Mouse (Mus musculus) neural tube, embryonic 14.5 days (tissue): Measurements from ENCODE around the gene Psma6. TPM values are rescaled to one million over a fixed set of nuclear protein-coding genes. Genes with fewer than 3 reads are reported as not detected.

Experiments used
- ATAC-seq: fragments of 200-750 bp; cut with Nextera tagmentation; 2 replicates; pipeline ENCODE4 v1.8.0; 2017; ENCODE audit warnings: low read depth, mild to moderate bottlenecking, moderate TSS enrichment, moderate library complexity
- H3K27ac ChIP-seq: fragments of 300-500 bp; sonication (generic); 2 replicates; pipeline ENCODE4 v1.5.1; 2014; ENCODE audit warnings: low read depth, mild to moderate bottlenecking, control low read depth, low read length, moderate library complexity, mixed read lengths
- H3K27me3 ChIP-seq: fragments of 300-500 bp; sonication (generic); 2 replicates; pipeline ENCODE4 v1.6.1; 2014; ENCODE audit warnings: low read length; ENCODE audit not compliant: control insufficient read depth, insufficient read depth
- H3K36me3 ChIP-seq: fragments of 300-500 bp; sonication (generic); 2 replicates; pipeline ENCODE4 v1.6.1; 2014; ENCODE audit warnings: low read length, mixed read lengths; ENCODE audit not compliant: control insufficient read depth, insufficient read depth
- H3K4me1 ChIP-seq: fragments of 300-500 bp; sonication (generic); 2 replicates; pipeline ENCODE4 v1.6.1; 2014; ENCODE audit warnings: low read length; ENCODE audit not compliant: control insufficient read depth, insufficient read depth
- H3K4me2 ChIP-seq: fragments of 300-500 bp; sonication (generic); 2 replicates; pipeline ENCODE4 v1.6.1; 2014; ENCODE audit warnings: mild to moderate bottlenecking, low read depth, low read length, control low read depth
- H3K4me3 ChIP-seq: fragments of 300-500 bp; sonication (generic); 2 replicates; pipeline ENCODE4 v1.5.1; 2014; ENCODE audit warnings: low read depth, low read length, control low read depth, mixed read lengths
- H3K9ac ChIP-seq: fragments of 300-500 bp; sonication (generic); replicated peaks from 2 replicates; pipeline ENCODE4 v1.6.1; 2014; ENCODE audit warnings: low read depth, mild to moderate bottlenecking, control low read depth, low read length, mixed read lengths
- H3K9me3 ChIP-seq: fragments of 300-500 bp; sonication (generic); 2 replicates; pipeline ENCODE4 v1.6.1; 2016; ENCODE audit warnings: low read length; ENCODE audit not compliant: control insufficient read depth
- WGBS: fragments of 180-500 bp; shearing (Covaris S2); extraction: QIAGEN DNeasy Blood & Tissue Kit; methylation state at CpG from one replicate; pipeline ENCODE4 v1.1.7; 2014; 5-methylcytosine and 5-hydroxymethylcytosine counted together
- polyA plus RNA-seq: library from polyadenylated mRNA; unstranded; fragments of >200 nt; fragmentation: Nextera tagmentation; extraction: Ambion mirVana; gene quantifications from 2 replicates; pipeline ENCODE4 v1.2.1, GENCODE M21; 2014

The Psma6 gene
- polyA plus RNA-seq, 1 experiment from 2014 or later = 439 TPM

- H3K27me3 ChIP-seq = no peaks in the 10 kb centered on the region
- peak overlapping the region; percentile 95 for H3K4me2 ChIP-seq
- peak overlapping the region; percentile 99 for H3K4me3 ChIP-seq
- peaks cover 10% of the 10 kb centered on the region for H3K4me1 ChIP-seq
- no peaks in the 10 kb centered on the region for H3K36me3 ChIP-seq
- ATAC-seq = peak; percentile 54; the same call in 1 of the 2 replicates
- H3K27ac ChIP-seq = peak overlapping the region; percentile 92
- 2% methylated on average over 20 of the region's 20 CpGs for WGBS
- H3K9ac ChIP-seq = peak overlapping the region; percentile 87
- H3K9me3 ChIP-seq = no peaks in the 10 kb centered on the region
Measured at GRCm38 (mm10) chr12:55399128-55399677, 15.2 kb downstream of the Psma6 start.

GRCm38 (mm10) chr12:55407888-55408287, 23.9 kb downstream of the Psma6 start:
- 90% methylated on average over 5 of the region's 5 CpGs for WGBS
- no peak overlapping the region for H3K4me2 ChIP-seq
- H3K36me3 ChIP-seq = peaks cover 21% of the 10 kb centered on the region
- H3K9ac ChIP-seq = no peak overlapping the region
- H3K4me3 ChIP-seq = no peak overlapping the region
- no peaks in the 10 kb centered on the region for H3K27me3 ChIP-seq
- no peak for ATAC-seq
- no peak overlapping the region for H3K27ac ChIP-seq
- H3K9me3 ChIP-seq = no peaks in the 10 kb centered on the region
- H3K4me1 ChIP-seq = no peaks in the 10 kb centered on the region

GRCm38 (mm10) chr12:55415255-55415654, 31.2 kb downstream of the Psma6 start:
- Histone ChIP-seq H3K27me3 (no peaks in the 10 kb centered on the region), H3K9ac (no peak overlapping the region), H3K4me2 (no peak overlapping the region), H3K27ac (no peak overlapping the region), H3K9me3 (no peaks in the 10 kb centered on the region), H3K36me3 (peaks cover 58% of the 10 kb centered on the region), H3K4me3 (no peak overlapping the region), H3K4me1 (no peaks in the 10 kb centered on the region)
- WGBS = 96% methylated on average over 5 of the region's 5 CpGs
- ATAC-seq = no peak

GRCm38 (mm10) chr12:55415762-55416161, 31.7 kb downstream of the Psma6 start:
- Histone ChIP-seq H3K4me1 (no peaks in the 10 kb centered on the region), H3K9ac (no peak overlapping the region), H3K27ac (no peak overlapping the region), H3K27me3 (no peaks in the 10 kb centered on the region), H3K4me3 (no peak overlapping the region), H3K36me3 (peaks cover 62% of the 10 kb centered on the region), H3K9me3 (no peaks in the 10 kb centered on the region), H3K4me2 (no peak overlapping the region)
- 81% methylated on average over 1 of the region's 1 CpGs for WGBS
- no peak for ATAC-seq

GRCm38 (mm10) chr12:55420220-55420619, 36.2 kb downstream of the Psma6 start:
- H3K27me3 ChIP-seq = no peaks in the 10 kb centered on the region
- H3K4me3 ChIP-seq = no peak overlapping the region
- no peak overlapping the region for H3K9ac ChIP-seq
- WGBS = 95% methylated on average over 24 of the region's 24 CpGs
- H3K9me3 ChIP-seq = no peaks in the 10 kb centered on the region
- H3K4me1 ChIP-seq = no peaks in the 10 kb centered on the region
- H3K27ac ChIP-seq = no peak overlapping the region
- H3K36me3 ChIP-seq = peaks cover 34% of the 10 kb centered on the region
- no peak overlapping the region for H3K4me2 ChIP-seq
- ATAC-seq = no peak

GRCm38 (mm10) chr12:55422057-55422456, 38.0 kb downstream of the Psma6 start:
- no peaks in the 10 kb centered on the region for H3K4me1 ChIP-seq
- no peak overlapping the region for H3K4me3 ChIP-seq
- no peak overlapping the region for H3K9ac ChIP-seq
- ATAC-seq = no peak
- no peak overlapping the region for H3K4me2 ChIP-seq
- H3K27me3 ChIP-seq = no peaks in the 10 kb centered on the region
- H3K36me3 ChIP-seq = peaks cover 28% of the 10 kb centered on the region
- H3K27ac ChIP-seq = no peak overlapping the region
- H3K9me3 ChIP-seq = no peaks in the 10 kb centered on the region
- WGBS = 49% methylated on average over 3 of the region's 3 CpGs

GRCm38 (mm10) chr12:55426300-55426699, 42.3 kb downstream of the Psma6 start:
- no peak for ATAC-seq
- H3K27ac ChIP-seq = no peak overlapping the region
- no peaks in the 10 kb centered on the region for H3K4me1 ChIP-seq
- no peaks in the 10 kb centered on the region for H3K9me3 ChIP-seq
- H3K27me3 ChIP-seq = no peaks in the 10 kb centered on the region
- H3K4me2 ChIP-seq = no peak overlapping the region
- H3K36me3 ChIP-seq = no peaks in the 10 kb centered on the region
- H3K4me3 ChIP-seq = no peak overlapping the region
- no peak overlapping the region for H3K9ac ChIP-seq
- 93% methylated on average over 7 of the region's 7 CpGs for WGBS

- Histone ChIP-seq H3K27ac (no peak overlapping the region), H3K27me3 (no peaks in the 10 kb centered on the region), H3K4me1 (no peaks in the 10 kb centered on the region), H3K9ac (no peak overlapping the region), H3K4me2 (no peak overlapping the region), H3K4me3 (no peak overlapping the region), H3K36me3 (no peaks in the 10 kb centered on the region), H3K9me3 (no peaks in the 10 kb centered on the region)
- WGBS = 90% methylated on average over 8 of the region's 8 CpGs
- ATAC-seq = no peak
Measured at GRCm38 (mm10) chr12:55429201-55429600, 45.2 kb downstream of the Psma6 start.

GRCm38 (mm10) chr12:55429956-55430355, 45.9 kb downstream of the Psma6 start:
- WGBS = 91% methylated on average over 4 of the region's 4 CpGs
- Histone ChIP-seq H3K9ac (no peak overlapping the region), H3K36me3 (no peaks in the 10 kb centered on the region), H3K4me1 (no peaks in the 10 kb centered on the region), H3K4me2 (no peak overlapping the region), H3K27me3 (no peaks in the 10 kb centered on the region), H3K4me3 (no peak overlapping the region), H3K9me3 (no peaks in the 10 kb centered on the region), H3K27ac (no peak overlapping the region)
- no peak for ATAC-seq
